Mouse (Mus musculus): ENCODE measurements at regions not wholly inside any gene's neighbourhood (a gene's known extent, or its start where the extent isn't known, plus 50 kb on each side); places are given as distances from the start of the nearest gene placed in this dataset.

- Histone ChIP-seq H3K4me1 (replicated peaks; ENCODE audit: control insufficient read depth in 2 of 2, insufficient read depth in 2 of 2, low read length in 1 of 2) (no peaks in the 10 kb centered on the region), H3K36me3 (replicated peaks; ENCODE audit: control insufficient read depth, insufficient read depth, low read depth) (no peaks in the 10 kb centered on the region), H3K4me2 (ENCODE audit: low read depth) (no peak overlapping the region), H3K27ac (no peak overlapping the region), H3K9ac (replicated peaks) (no peak overlapping the region), H3K9me3 (ENCODE audit: control insufficient read depth, low read length) (no peaks in the 10 kb centered on the region), H3K4me3 (ENCODE audit: insufficient read depth in 1 of 2, low read depth in 2 of 2, low read length in 2 of 2) (no peak overlapping the region), H3K27me3 (ENCODE audit: control insufficient read depth, insufficient read depth, low read length) (no peaks in the 10 kb centered on the region)
- ATAC-seq (ENCODE audit: insufficient read depth) = no peak
- 46% methylated on average over 3 of the region's 3 CpGs for WGBS (ENCODE audit: insufficient replicate concordance)
- no peak for DNase-seq (ENCODE audit: low read depth in 3 of 3, low spot score in 3 of 3)
- TF ChIP-seq EP300 (IDR thresholded peaks at IDR 0.05; ENCODE audit: low read depth) (no peak), CTCF (IDR thresholded peaks at IDR 0.05; ENCODE audit: low read depth) (no peak)
These were observed 421.3 kb downstream of the D3Ertd751e start for GRCm38 (mm10) chr3:42163666-42164065.

GRCm38 (mm10) chr3:42199206-42199605, 456.8 kb downstream of the D3Ertd751e start:
- H3K9ac ChIP-seq (replicated peaks) = no peak overlapping the region
- no peak for ATAC-seq (ENCODE audit: insufficient read depth)
- no peaks in the 10 kb centered on the region for H3K27me3 ChIP-seq (ENCODE audit: control insufficient read depth, insufficient read depth, low read length)
- no peak overlapping the region for H3K4me3 ChIP-seq (ENCODE audit: insufficient read depth in 1 of 2, low read depth in 2 of 2, low read length in 2 of 2)
- H3K9me3 ChIP-seq (ENCODE audit: control insufficient read depth, low read length) = no peaks in the 10 kb centered on the region
- no peak for DNase-seq (ENCODE audit: low read depth in 3 of 3, low spot score in 3 of 3)
- no peaks in the 10 kb centered on the region for H3K4me1 ChIP-seq (replicated peaks; ENCODE audit: control insufficient read depth in 2 of 2, insufficient read depth in 2 of 2, low read length in 1 of 2)
- 33% methylated on average over 1 of the region's 1 CpGs for whole genome bisulfite sequencing (ENCODE audit: insufficient replicate concordance)
- H3K27ac ChIP-seq = no peak overlapping the region
- H3K4me2 ChIP-seq (ENCODE audit: low read depth) = no peak overlapping the region
- H3K36me3 ChIP-seq (replicated peaks; ENCODE audit: control insufficient read depth, insufficient read depth, low read depth) = no peaks in the 10 kb centered on the region
- TF ChIP-seq CTCF (IDR thresholded peaks at IDR 0.05; ENCODE audit: low read depth) (no peak), EP300 (IDR thresholded peaks at IDR 0.05; ENCODE audit: low read depth) (no peak)

DNA sequence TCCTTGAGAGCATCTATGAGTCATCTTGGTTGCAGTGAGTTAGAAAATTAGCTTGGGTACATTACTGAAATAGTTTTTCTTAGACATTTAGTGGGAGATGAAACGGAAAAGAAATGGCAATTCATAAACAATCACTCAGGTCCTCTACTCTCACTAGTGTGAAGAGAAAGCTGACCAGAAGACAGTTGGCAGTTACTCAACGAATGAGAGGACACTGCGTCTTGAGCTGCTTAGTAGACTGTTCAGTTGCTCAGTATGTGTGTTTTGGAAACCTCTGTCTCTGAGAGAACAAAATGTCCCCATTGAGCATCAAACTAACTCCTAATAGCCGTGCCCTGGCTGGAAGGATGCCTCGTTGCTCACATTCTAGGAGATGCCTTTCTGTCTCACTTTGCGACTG, 459.0 kb downstream of the D3Ertd751e start:
- WGBS (ENCODE audit: insufficient replicate concordance) = 60% methylated on average over 6 of the region's 6 CpGs
- no peak overlapping the region for H3K4me3 ChIP-seq (ENCODE audit: insufficient read depth in 1 of 2, low read depth in 2 of 2, low read length in 2 of 2)
- TF ChIP-seq CTCF (IDR thresholded peaks at IDR 0.05; ENCODE audit: low read depth) = no peak
- TF ChIP-seq EP300 (IDR thresholded peaks at IDR 0.05; ENCODE audit: low read depth) = no peak
- no peaks in the 10 kb centered on the region for H3K4me1 ChIP-seq (replicated peaks; ENCODE audit: control insufficient read depth in 2 of 2, insufficient read depth in 2 of 2, low read length in 1 of 2)
- no peak for DNase-seq (ENCODE audit: low read depth in 3 of 3, low spot score in 3 of 3)
- no peaks in the 10 kb centered on the region for H3K9me3 ChIP-seq (ENCODE audit: control insufficient read depth, low read length)
- H3K27me3 ChIP-seq (ENCODE audit: control insufficient read depth, insufficient read depth, low read length) = no peaks in the 10 kb centered on the region
- H3K4me2 ChIP-seq (ENCODE audit: low read depth) = no peak overlapping the region
- H3K9ac ChIP-seq (replicated peaks) = no peak overlapping the region
- H3K27ac ChIP-seq = no peak overlapping the region
- no peak for ATAC-seq (ENCODE audit: insufficient read depth)
- no peaks in the 10 kb centered on the region for H3K36me3 ChIP-seq (replicated peaks; ENCODE audit: control insufficient read depth, insufficient read depth, low read depth)

- Histone ChIP-seq H3K4me1 (replicated peaks; ENCODE audit: control insufficient read depth in 2 of 2, insufficient read depth in 2 of 2, low read length in 1 of 2) (no peaks in the 10 kb centered on the region), H3K4me3 (ENCODE audit: insufficient read depth in 1 of 2, low read depth in 2 of 2, low read length in 2 of 2) (no peak overlapping the region), H3K4me2 (ENCODE audit: low read depth) (no peak overlapping the region), H3K9me3 (ENCODE audit: control insufficient read depth, low read length) (no peaks in the 10 kb centered on the region), H3K9ac (replicated peaks) (no peak overlapping the region), H3K36me3 (replicated peaks; ENCODE audit: control insufficient read depth, insufficient read depth, low read depth) (no peaks in the 10 kb centered on the region), H3K27me3 (ENCODE audit: control insufficient read depth, insufficient read depth, low read length) (no peaks in the 10 kb centered on the region), H3K27ac (no peak overlapping the region)
- DNase-seq (ENCODE audit: low read depth in 3 of 3, low spot score in 3 of 3) = no peak
- TF ChIP-seq CTCF (IDR thresholded peaks at IDR 0.05; ENCODE audit: low read depth) = no peak
- TF ChIP-seq EP300 (IDR thresholded peaks at IDR 0.05; ENCODE audit: low read depth) = no peak
- WGBS (ENCODE audit: insufficient replicate concordance) = 68% methylated on average over 4 of the region's 4 CpGs
- ATAC-seq (ENCODE audit: insufficient read depth) = no peak
These were observed 463.2 kb downstream of the D3Ertd751e start for GRCm38 (mm10) chr3:42205640-42206039.

- no peaks in the 10 kb centered on the region for H3K36me3 ChIP-seq (replicated peaks; ENCODE audit: control insufficient read depth, insufficient read depth, low read depth)
- no peaks in the 10 kb centered on the region for H3K4me1 ChIP-seq (replicated peaks; ENCODE audit: control insufficient read depth in 2 of 2, insufficient read depth in 2 of 2, low read length in 1 of 2)
- no peak for ATAC-seq (ENCODE audit: insufficient read depth)
- 50% methylated on average over 3 of the region's 3 CpGs for WGBS (ENCODE audit: insufficient replicate concordance)
- no peak for DNase-seq (ENCODE audit: low read depth in 3 of 3, low spot score in 3 of 3)
- no peak overlapping the region for H3K9ac ChIP-seq (replicated peaks)
- H3K9me3 ChIP-seq (ENCODE audit: control insufficient read depth, low read length) = no peaks in the 10 kb centered on the region
- no peak overlapping the region for H3K4me3 ChIP-seq (ENCODE audit: insufficient read depth in 1 of 2, low read depth in 2 of 2, low read length in 2 of 2)
- TF ChIP-seq CTCF (IDR thresholded peaks at IDR 0.05; ENCODE audit: low read depth) (no peak), EP300 (IDR thresholded peaks at IDR 0.05; ENCODE audit: low read depth) (no peak)
- no peak overlapping the region for H3K4me2 ChIP-seq (ENCODE audit: low read depth)
- no peak overlapping the region for H3K27ac ChIP-seq
- H3K27me3 ChIP-seq (ENCODE audit: control insufficient read depth, insufficient read depth, low read length) = no peaks in the 10 kb centered on the region
These were observed 469.0 kb downstream of the D3Ertd751e start for GRCm38 (mm10) chr3:42211420-42211819.
